Mouse (Mus musculus): ENCODE measurements at regions not wholly inside any gene's neighbourhood (a gene's known extent, or its start where the extent isn't known, plus 50 kb on each side); places are given as distances from the start of the nearest gene placed in this dataset.

DNA sequence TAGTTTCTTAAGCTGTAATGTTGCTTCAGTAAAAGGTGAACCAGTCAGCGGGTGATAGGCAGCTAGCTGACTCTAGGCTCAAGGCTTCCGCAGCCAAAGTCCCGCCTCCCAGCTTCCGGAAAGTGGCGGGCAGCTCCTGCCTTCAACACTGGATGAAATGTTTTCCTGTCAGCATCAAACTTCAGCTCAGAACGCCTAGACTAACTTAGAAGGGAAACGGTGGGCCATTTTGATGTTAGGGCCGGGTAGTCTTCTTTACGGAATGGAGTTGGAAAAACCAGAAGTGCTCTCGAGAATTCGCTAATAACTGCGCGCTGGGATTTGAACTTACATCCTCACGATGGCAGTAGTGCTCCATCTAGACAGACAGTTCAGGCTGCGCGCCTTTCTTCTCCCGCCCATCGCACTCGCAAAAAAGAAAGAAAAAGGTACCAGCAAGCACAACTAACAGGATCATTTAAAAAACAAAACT lies 194.7 kb upstream of the Olfr1324 start:
- TF ChIP-seq CTCF (IDR thresholded peaks at IDR 0.05), result peak; percentile 68
- TF ChIP-seq EP300 (IDR thresholded peaks at IDR 0.05), result no peak
